In the genomic region with DNA sequence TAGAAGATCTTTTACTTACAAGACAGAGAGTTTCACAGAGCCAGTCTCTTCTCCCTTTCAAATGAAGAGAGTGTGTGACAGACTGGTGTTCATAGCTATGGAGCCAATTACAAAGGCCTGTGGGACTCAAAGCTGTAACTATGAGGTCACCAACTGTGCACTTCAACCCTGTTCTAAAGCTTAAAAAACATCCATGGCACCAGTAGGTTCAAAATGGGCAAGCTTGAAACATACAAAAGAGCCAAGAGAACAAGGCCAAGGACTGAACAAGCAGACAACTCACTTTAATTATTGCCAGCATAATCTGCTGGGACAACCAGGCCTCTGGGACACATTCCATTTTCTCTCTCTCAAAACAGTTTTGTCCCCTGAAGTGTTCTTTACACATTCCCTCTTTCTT, we compare ENCODE assay signal across 8 mouse cellular contexts. TPM values are rescaled to one million over a fixed set of nuclear protein-coding genes. Genes with fewer than 3 reads are reported as not detected.
A peak's percentile ranks its signal among the peaks of the same experiment; 100 is the strongest.
DNase-seq lines count a peak whose midpoint lies in the region; ATAC-seq lines count a peak whose summit lies in the region.
"Had no signal": no experiment of that assay in that cellular context is flagged by ENCODE, and none has a peak within 500 bp of the region (broad histone marks: within the 10 kb centered on the region; RNA-seq: fewer than 3 reads in every experiment).

No protein-coding gene starts in this region.

- H3K27ac ChIP-seq in kidney, embryonic 16.5 days (ENCODE audit: low read length), result no peak overlapping the region
- no peak overlapping the region for H3K27ac ChIP-seq in forebrain, embryonic 10.5 days
- no peak overlapping the region for H3K27ac ChIP-seq in intestine, embryonic 14.5 days (ENCODE audit: low read depth)
- no peak overlapping the region for H3K27ac ChIP-seq in neural tube, embryonic 12.5 days

- no peak for DNase-seq in kidney, postnatal 4 days
- DNase-seq in forebrain, embryonic 10.5 days (ENCODE audit: extremely low spot score, low spot score), result no peak
- no peak for DNase-seq in intestine, embryonic 14.5 days (ENCODE audit: low spot score)
- DNase-seq in frontal cortex, postnatal 10 days (ENCODE audit: low spot score in 2 of 2), result no peak
- no peak for DNase-seq in ovary, postnatal 10 days (ENCODE audit: low spot score)

- 0 out of 2 replicates have a peak overlapping the region, but pooled peaks have one; percentile 10 for H3K9ac ChIP-seq in kidney, embryonic 16.5 days (replicated peaks; ENCODE audit: low read length)
- H3K9ac ChIP-seq in intestine, embryonic 14.5 days (ENCODE audit: low read length), result no peak overlapping the region
- no peak overlapping the region for H3K9ac ChIP-seq in neural tube, embryonic 12.5 days

- H3K4me3 ChIP-seq in kidney, embryonic 16.5 days (ENCODE audit: low read length), result peak overlapping the region; percentile 19
- H3K4me3 ChIP-seq in forebrain, embryonic 10.5 days, result peak overlapping the region; percentile 80; the same call in 1 of the 2 replicates
- H3K4me3 ChIP-seq in intestine, embryonic 14.5 days (ENCODE audit: low read depth, low read length), result 0 out of 2 replicates have a peak overlapping the region, but pooled peaks have one; percentile 87
- H3K4me3 ChIP-seq in neural tube, embryonic 12.5 days, result no peak overlapping the region

- H3K27me3 ChIP-seq in kidney, embryonic 16.5 days (ENCODE audit: insufficient read depth, low read length), result no peaks in the 10 kb centered on the region
- no peaks in the 10 kb centered on the region for H3K27me3 ChIP-seq in forebrain, embryonic 10.5 days (ENCODE audit: poor library complexity, severe bottlenecking)
- H3K27me3 ChIP-seq in intestine, embryonic 14.5 days (replicated peaks; ENCODE audit: control insufficient read depth, insufficient read depth, low read length), result no peaks in the 10 kb centered on the region
- no peaks in the 10 kb centered on the region for H3K27me3 ChIP-seq in neural tube, embryonic 12.5 days (replicated peaks)

- no peak for ATAC-seq in kidney, embryonic 16.5 days (ENCODE audit: low FRiP score, low TSS enrichment)
- no peak for ATAC-seq in intestine, embryonic 14.5 days (replicated peaks; ENCODE audit: low FRiP score, low TSS enrichment, low read depth)
- ATAC-seq in neural tube, embryonic 12.5 days (ENCODE audit: low FRiP score, low read depth), result no peak

- H3K9me3 ChIP-seq in kidney, embryonic 16.5 days (ENCODE audit: low read length), result no peaks in the 10 kb centered on the region
- no peaks in the 10 kb centered on the region for H3K9me3 ChIP-seq in forebrain, embryonic 10.5 days
- H3K9me3 ChIP-seq in intestine, embryonic 14.5 days (ENCODE audit: control insufficient read depth, low read length), result no peaks in the 10 kb centered on the region
- no peaks in the 10 kb centered on the region for H3K9me3 ChIP-seq in neural tube, embryonic 12.5 days

- H3K36me3 ChIP-seq in kidney, embryonic 16.5 days (ENCODE audit: insufficient read depth, low read length), result no peaks in the 10 kb centered on the region
- H3K36me3 ChIP-seq in forebrain, embryonic 10.5 days (replicated peaks), result peaks cover 20% of the 10 kb centered on the region
- 0 out of 2 replicates have a peak, but pooled peaks cover 8% of the 10 kb centered on the region for H3K36me3 ChIP-seq in intestine, embryonic 14.5 days (ENCODE audit: control insufficient read depth, insufficient read depth, low read length)
- no peaks in the 10 kb centered on the region for H3K36me3 ChIP-seq in neural tube, embryonic 12.5 days

- peaks cover 33% of the 10 kb centered on the region for H3K4me1 ChIP-seq in kidney, embryonic 16.5 days (ENCODE audit: insufficient read depth, low read length)
- H3K4me1 ChIP-seq in forebrain, embryonic 10.5 days, result peaks cover 41% of the 10 kb centered on the region
- H3K4me1 ChIP-seq in intestine, embryonic 14.5 days (replicated peaks; ENCODE audit: control insufficient read depth, insufficient read depth, low read length), result peaks cover 21% of the 10 kb centered on the region
- peaks cover 31% of the 10 kb centered on the region for H3K4me1 ChIP-seq in neural tube, embryonic 12.5 days

- peak overlapping the region; percentile 76 for H3K4me2 ChIP-seq in kidney, embryonic 16.5 days (replicated peaks; ENCODE audit: low read depth, low read length)
- H3K4me2 ChIP-seq in intestine, embryonic 14.5 days (ENCODE audit: low read length), result peak overlapping the region; percentile 71
- H3K4me2 ChIP-seq in neural tube, embryonic 12.5 days (replicated peaks), result peak overlapping the region; percentile 78

RNA-seq across cellular contexts. Expression of gene Cdip1, which starts 1.9 kb away (rescaled TPM):
- 113 and 123 TPM in 2 replicates for polyA plus RNA-seq in kidney, embryonic 16.5 days (2015; fragmentation: Nextera tagmentation; extraction: Ambion mirVana)
- polyA plus RNA-seq in forebrain, embryonic 10.5 days (2016; fragmentation: Nextera tagmentation; extraction: Ambion mirVana), result 110 and 112 TPM in 2 replicates
- polyA plus RNA-seq in intestine, embryonic 14.5 days (2014; fragmentation: Nextera tagmentation; extraction: Ambion mirVana), result 85.3 and 95.5 TPM in 2 replicates
- 97.0 and 102 TPM in 2 replicates for polyA plus RNA-seq in neural tube, embryonic 12.5 days (2016; fragmentation: Nextera tagmentation; extraction: Ambion mirVana)

RNA-seq across cellular contexts. Expression of gene 4930562C15Rik, which starts 47.0 kb away (rescaled TPM):
- polyA plus RNA-seq in kidney, embryonic 16.5 days (2015; fragmentation: Nextera tagmentation; extraction: Ambion mirVana), result 0.30 and 0.85 TPM in 2 replicates
- 0.22 and 0.25 TPM in 2 replicates for polyA plus RNA-seq in forebrain, embryonic 10.5 days (2016; fragmentation: Nextera tagmentation; extraction: Ambion mirVana)
- 0.43 and 0.55 TPM in 2 replicates for polyA plus RNA-seq in intestine, embryonic 14.5 days (2014; fragmentation: Nextera tagmentation; extraction: Ambion mirVana)
- polyA plus RNA-seq in neural tube, embryonic 12.5 days (2016; fragmentation: Nextera tagmentation; extraction: Ambion mirVana), result 0.27 and 0.51 TPM in 2 replicates
- polyA plus RNA-seq: brain, embryonic 14.5 days had no signal
